Mouse (Mus musculus): ENCODE measurements around the gene Eef2. TPM values are rescaled to one million over a fixed set of nuclear protein-coding genes. Genes with fewer than 3 reads are reported as not detected.
A peak's percentile ranks its signal among the peaks of the same experiment; 100 is the strongest.
"Not testable (repeated sequence)": the region's sequence is repeated elsewhere in the genome, so short reads cannot be mapped to it uniquely, and the experiment has no call there.

Eef2 gene
- polyA plus RNA-seq, 1 experiment from 2014 or later, result 282 TPM

GRCm38 (mm10) chr10:81217267-81217666 is 40.8 kb downstream of the Eef2 start:
- H3K9me3 ChIP-seq (replicated peaks; ENCODE audit: control insufficient read depth, low read length); H3K9ac ChIP-seq (ENCODE audit: low read depth, low read length); H3K27me3 ChIP-seq (ENCODE audit: control insufficient read depth, insufficient read depth, low read depth, low read length); H3K4me2 ChIP-seq (ENCODE audit: low read depth, low read length); ATAC-seq (ENCODE audit: low read depth); H3K36me3 ChIP-seq (ENCODE audit: control insufficient read depth, insufficient read depth); H3K27ac ChIP-seq (ENCODE audit: low read length); H3K4me1 ChIP-seq (ENCODE audit: control insufficient read depth, low read depth, low read length); H3K4me3 ChIP-seq (ENCODE audit: low read depth, low read length): not testable (repeated sequence)
- WGBS (ENCODE audit: insufficient replicate concordance), result 0% methylated on average over 1 of the region's 1 CpGs

GRCm38 (mm10) chr10:81217964-81218363 is 41.5 kb downstream of the Eef2 start:
- Histone ChIP-seq H3K9me3 (replicated peaks; ENCODE audit: control insufficient read depth, low read length) (no peaks in the 10 kb centered on the region), H3K4me1 (ENCODE audit: control insufficient read depth, low read depth, low read length) (peaks cover 4% of the 10 kb centered on the region; the same call in 1 of the 2 replicates), H3K9ac (ENCODE audit: low read depth, low read length) (no peak overlapping the region), H3K36me3 (ENCODE audit: control insufficient read depth, insufficient read depth) (no peaks in the 10 kb centered on the region), H3K4me2 (ENCODE audit: low read depth, low read length) (no peak overlapping the region), H3K4me3 (ENCODE audit: low read depth, low read length) (no peak overlapping the region), H3K27ac (ENCODE audit: low read length) (no peak overlapping the region), H3K27me3 (ENCODE audit: control insufficient read depth, insufficient read depth, low read depth, low read length) (no peaks in the 10 kb centered on the region; the same call in 1 of the 2 replicates)
- ATAC-seq (ENCODE audit: low read depth), result peak; percentile 54; the same call in 1 of the 2 replicates
- WGBS (ENCODE audit: insufficient replicate concordance), result 16% methylated on average over 7 of the region's 7 CpGs

- Histone ChIP-seq H3K36me3 (ENCODE audit: control insufficient read depth, insufficient read depth) (no peaks in the 10 kb centered on the region), H3K4me1 (ENCODE audit: control insufficient read depth, low read depth, low read length) (peaks cover 4% of the 10 kb centered on the region; the same call in 1 of the 2 replicates), H3K27ac (ENCODE audit: low read length) (no peak overlapping the region), H3K4me2 (ENCODE audit: low read depth, low read length) (no peak overlapping the region), H3K9me3 (replicated peaks; ENCODE audit: control insufficient read depth, low read length) (no peaks in the 10 kb centered on the region), H3K27me3 (ENCODE audit: control insufficient read depth, insufficient read depth, low read depth, low read length) (no peaks in the 10 kb centered on the region), H3K4me3 (ENCODE audit: low read depth, low read length) (no peak overlapping the region), H3K9ac (ENCODE audit: low read depth, low read length) (no peak overlapping the region)
- WGBS (ENCODE audit: insufficient replicate concordance), result 59% methylated on average over 5 of the region's 5 CpGs
- ATAC-seq (ENCODE audit: low read depth), result no peak
Measured at GRCm38 (mm10) chr10:81221402-81222015, 45.1 kb downstream of the Eef2 start.

GRCm38 (mm10) chr10:81223731-81224130 is 47.3 kb downstream of the Eef2 start:
- not testable (repeated sequence) for H3K4me3 ChIP-seq (ENCODE audit: low read depth, low read length); ATAC-seq (ENCODE audit: low read depth); H3K36me3 ChIP-seq (ENCODE audit: control insufficient read depth, insufficient read depth); H3K9me3 ChIP-seq (replicated peaks; ENCODE audit: control insufficient read depth, low read length); H3K4me2 ChIP-seq (ENCODE audit: low read depth, low read length); H3K27ac ChIP-seq (ENCODE audit: low read length); H3K9ac ChIP-seq (ENCODE audit: low read depth, low read length); H3K4me1 ChIP-seq (ENCODE audit: control insufficient read depth, low read depth, low read length); H3K27me3 ChIP-seq (ENCODE audit: control insufficient read depth, insufficient read depth, low read depth, low read length)
- 45% methylated on average over 2 of the region's 2 CpGs for WGBS (ENCODE audit: insufficient replicate concordance)

- WGBS (ENCODE audit: insufficient replicate concordance), result 11% methylated on average over 20 of the region's 20 CpGs
- no peak overlapping the region for H3K4me3 ChIP-seq (ENCODE audit: low read depth, low read length)
- H3K9ac ChIP-seq (ENCODE audit: low read depth, low read length), result no peak overlapping the region
- no peaks in the 10 kb centered on the region for H3K9me3 ChIP-seq (replicated peaks; ENCODE audit: control insufficient read depth, low read length)
- H3K27me3 ChIP-seq (ENCODE audit: control insufficient read depth, insufficient read depth, low read depth, low read length), result peaks cover 40% of the 10 kb centered on the region
- no peak overlapping the region for H3K27ac ChIP-seq (ENCODE audit: low read length)
- no peaks in the 10 kb centered on the region for H3K36me3 ChIP-seq (ENCODE audit: control insufficient read depth, insufficient read depth)
- H3K4me2 ChIP-seq (ENCODE audit: low read depth, low read length), result no peak overlapping the region
- no peak for ATAC-seq (ENCODE audit: low read depth)
- peaks cover 13% of the 10 kb centered on the region for H3K4me1 ChIP-seq (ENCODE audit: control insufficient read depth, low read depth, low read length)
Measured at GRCm38 (mm10) chr10:81229735-81230437, 53.5 kb downstream of the Eef2 start.

DNA sequence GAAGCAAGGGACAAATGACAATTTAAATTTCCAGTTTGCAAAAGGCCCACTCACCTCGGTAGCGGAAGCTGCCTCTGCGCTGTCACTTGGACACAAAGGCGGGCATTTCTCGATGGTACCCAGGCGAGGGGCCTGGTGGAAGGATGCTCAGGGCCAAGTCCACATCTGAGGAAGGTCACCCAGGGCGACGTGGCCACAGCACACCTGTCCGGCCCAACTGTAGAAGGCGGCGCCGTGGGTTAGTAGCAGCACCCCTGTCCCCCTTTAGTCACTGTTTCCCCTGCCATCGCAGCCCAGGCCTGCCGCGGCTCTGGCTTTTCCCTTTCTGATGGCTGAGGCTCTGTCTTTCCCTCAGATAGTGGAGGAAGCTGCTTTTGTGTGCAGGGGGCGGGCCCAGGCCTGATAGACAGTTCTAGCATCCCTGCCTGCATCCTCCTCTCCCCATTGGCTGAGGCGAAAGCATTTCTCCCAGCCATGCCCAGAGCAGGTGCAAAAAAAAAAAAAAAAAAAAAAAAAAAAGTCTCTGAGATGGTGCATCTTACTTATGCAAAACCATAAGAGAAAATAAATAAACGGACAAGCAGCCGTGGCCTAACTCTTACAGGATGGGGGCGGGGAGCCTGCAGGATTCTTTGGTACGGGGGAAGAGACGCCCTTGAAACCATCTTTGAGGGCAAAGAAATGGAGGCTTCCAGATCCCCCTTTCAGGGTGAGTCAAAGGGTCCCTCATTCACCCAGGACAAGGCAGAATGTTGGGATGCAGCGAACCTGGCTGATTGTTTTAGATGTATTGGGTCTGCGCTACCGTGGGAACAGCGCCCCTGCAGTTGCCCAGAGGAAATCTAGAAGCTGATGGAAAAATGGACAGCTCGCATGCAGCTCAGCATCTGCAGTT is 54.3 kb downstream of the Eef2 start, which contains the start of gene Atcay:
Gene Atcay (minus strand): TSS at position 396 of the 895 bp plus-strand sequence.
- no peak within 1 kb of the TSS for H3K4me2 ChIP-seq (ENCODE audit: low read depth, low read length)
- WGBS (ENCODE audit: insufficient replicate concordance), result 9% methylated on average over 27 of the region's 27 CpGs

GRCm38 (mm10) chr10:81231436-81231835 is 55.0 kb downstream of the Eef2 start:
- Histone ChIP-seq H3K4me2 (ENCODE audit: low read depth, low read length) (no peak overlapping the region), H3K36me3 (ENCODE audit: control insufficient read depth, insufficient read depth) (no peaks in the 10 kb centered on the region), H3K4me1 (ENCODE audit: control insufficient read depth, low read depth, low read length) (peaks cover 13% of the 10 kb centered on the region), H3K9me3 (replicated peaks; ENCODE audit: control insufficient read depth, low read length) (no peaks in the 10 kb centered on the region), H3K27ac (ENCODE audit: low read length) (no peak overlapping the region), H3K4me3 (ENCODE audit: low read depth, low read length) (no peak overlapping the region), H3K9ac (ENCODE audit: low read depth, low read length) (no peak overlapping the region), H3K27me3 (ENCODE audit: control insufficient read depth, insufficient read depth, low read depth, low read length) (peaks cover 40% of the 10 kb centered on the region)
- no peak for ATAC-seq (ENCODE audit: low read depth)
- 48% methylated on average over 7 of the region's 7 CpGs for WGBS (ENCODE audit: insufficient replicate concordance)

More for the DNA sequence above, 54.3 kb downstream of the Eef2 start, which contains the start of gene Atcay:
- ATAC-seq (ENCODE audit: low read depth), result no peak
- Histone ChIP-seq H3K9ac (ENCODE audit: low read depth, low read length) (no peak within 1 kb of the TSS), H3K27ac (ENCODE audit: low read length) (no peak within 1 kb of the TSS), H3K27me3 (ENCODE audit: control insufficient read depth, insufficient read depth, low read depth, low read length) (peaks cover 40% of the 10 kb centered on the region), H3K36me3 (ENCODE audit: control insufficient read depth, insufficient read depth) (no peaks in the 10 kb centered on the region), H3K9me3 (replicated peaks; ENCODE audit: control insufficient read depth, low read length) (no peaks in the 10 kb centered on the region), H3K4me1 (ENCODE audit: control insufficient read depth, low read depth, low read length) (peaks cover 13% of the 10 kb centered on the region), H3K4me3 (ENCODE audit: low read depth, low read length) (no peak within 1 kb of the TSS)
